Mouse (Mus musculus): ENCODE measurements around the gene Txndc16. TPM values are rescaled to one million over a fixed set of nuclear protein-coding genes. Genes with fewer than 3 reads are reported as not detected.

The Txndc16 gene
- polyA plus RNA-seq, 1 experiment from 2014 or later, result 23.3 TPM

- Histone ChIP-seq H3K4me1 (replicated peaks; ENCODE audit: control insufficient read depth, insufficient read depth, low read length) (no peaks in the 10 kb centered on the region; the same call in 1 of the 2 replicates), H3K4me3 (ENCODE audit: low read depth, low read length) (no peak overlapping the region), H3K9me3 (ENCODE audit: control insufficient read depth, low read length) (no peaks in the 10 kb centered on the region), H3K27ac (ENCODE audit: low read depth, low read length) (no peak overlapping the region), H3K9ac (ENCODE audit: low read depth, low read length) (no peak overlapping the region), H3K36me3 (ENCODE audit: control insufficient read depth, insufficient read depth, low read length) (no peaks in the 10 kb centered on the region), H3K4me2 (replicated peaks; ENCODE audit: low read depth, low read length) (no peak overlapping the region), H3K27me3 (ENCODE audit: control insufficient read depth, insufficient read depth, low read length) (no peaks in the 10 kb centered on the region)
- whole genome bisulfite sequencing, result 94% methylated on average over 4 of the region's 4 CpGs
- ATAC-seq (ENCODE audit: low FRiP score) (no peak), DNase-seq (ENCODE audit: low spot score) (no peak)
Measured at GRCm38 (mm10) chr14:45217693-45218092, 2.4 kb downstream of the Txndc16 start.

GRCm38 (mm10) chr14:45216711-45217340 is 3.3 kb downstream of the Txndc16 start:
- DNase-seq (ENCODE audit: low spot score), result no peak
- H3K36me3 ChIP-seq (ENCODE audit: control insufficient read depth, insufficient read depth, low read length), result no peaks in the 10 kb centered on the region
- H3K9me3 ChIP-seq (ENCODE audit: control insufficient read depth, low read length), result no peaks in the 10 kb centered on the region
- 96% methylated on average over 9 of the region's 9 CpGs for WGBS
- no peak overlapping the region for H3K9ac ChIP-seq (ENCODE audit: low read depth, low read length)
- no peaks in the 10 kb centered on the region for H3K27me3 ChIP-seq (ENCODE audit: control insufficient read depth, insufficient read depth, low read length)
- no peak overlapping the region for H3K4me3 ChIP-seq (ENCODE audit: low read depth, low read length)
- ATAC-seq (ENCODE audit: low FRiP score), result no peak
- no peak overlapping the region for H3K27ac ChIP-seq (ENCODE audit: low read depth, low read length)
- no peak overlapping the region for H3K4me2 ChIP-seq (replicated peaks; ENCODE audit: low read depth, low read length)
- no peaks in the 10 kb centered on the region; the same call in 1 of the 2 replicates for H3K4me1 ChIP-seq (replicated peaks; ENCODE audit: control insufficient read depth, insufficient read depth, low read length)

GRCm38 (mm10) chr14:45211431-45211830 is 8.7 kb downstream of the Txndc16 start:
- DNase-seq (ENCODE audit: low spot score) (no peak), ATAC-seq (ENCODE audit: low FRiP score) (no peak)

GRCm38 (mm10) chr14:45210683-45211082 is 9.4 kb downstream of the Txndc16 start:
- no peak for ATAC-seq (ENCODE audit: low FRiP score)
- Histone ChIP-seq H3K4me2 (replicated peaks; ENCODE audit: low read depth, low read length) (no peak overlapping the region), H3K4me1 (replicated peaks; ENCODE audit: control insufficient read depth, insufficient read depth, low read length) (no peaks in the 10 kb centered on the region), H3K4me3 (ENCODE audit: low read depth, low read length) (no peak overlapping the region), H3K36me3 (ENCODE audit: control insufficient read depth, insufficient read depth, low read length) (no peaks in the 10 kb centered on the region), H3K27ac (ENCODE audit: low read depth, low read length) (no peak overlapping the region), H3K9me3 (ENCODE audit: control insufficient read depth, low read length) (no peaks in the 10 kb centered on the region), H3K27me3 (ENCODE audit: control insufficient read depth, insufficient read depth, low read length) (no peaks in the 10 kb centered on the region), H3K9ac (ENCODE audit: low read depth, low read length) (no peak overlapping the region)
- 74% methylated on average over 4 of the region's 4 CpGs for WGBS
- no peak for DNase-seq (ENCODE audit: low spot score)

More at GRCm38 (mm10) chr14:45211431-45211830, 8.7 kb downstream of the Txndc16 start:
- Histone ChIP-seq H3K4me2 (replicated peaks; ENCODE audit: low read depth, low read length) (no peak overlapping the region), H3K36me3 (ENCODE audit: control insufficient read depth, insufficient read depth, low read length) (no peaks in the 10 kb centered on the region), H3K27me3 (ENCODE audit: control insufficient read depth, insufficient read depth, low read length) (no peaks in the 10 kb centered on the region), H3K9ac (ENCODE audit: low read depth, low read length) (no peak overlapping the region), H3K9me3 (ENCODE audit: control insufficient read depth, low read length) (no peaks in the 10 kb centered on the region), H3K4me3 (ENCODE audit: low read depth, low read length) (no peak overlapping the region), H3K4me1 (replicated peaks; ENCODE audit: control insufficient read depth, insufficient read depth, low read length) (no peaks in the 10 kb centered on the region), H3K27ac (ENCODE audit: low read depth, low read length) (no peak overlapping the region)
- 92% methylated on average over 1 of the region's 1 CpGs for WGBS

- H3K36me3 ChIP-seq (ENCODE audit: control insufficient read depth, insufficient read depth, low read length), result no peaks in the 10 kb centered on the region
- no peak for DNase-seq (ENCODE audit: low spot score)
- no peaks in the 10 kb centered on the region for H3K9me3 ChIP-seq (ENCODE audit: control insufficient read depth, low read length)
- H3K27ac ChIP-seq (ENCODE audit: low read depth, low read length), result no peak overlapping the region
- no peak for ATAC-seq (ENCODE audit: low FRiP score)
- H3K27me3 ChIP-seq (ENCODE audit: control insufficient read depth, insufficient read depth, low read length), result no peaks in the 10 kb centered on the region
- H3K4me2 ChIP-seq (replicated peaks; ENCODE audit: low read depth, low read length), result no peak overlapping the region
- H3K9ac ChIP-seq (ENCODE audit: low read depth, low read length), result no peak overlapping the region
- H3K4me1 ChIP-seq (replicated peaks; ENCODE audit: control insufficient read depth, insufficient read depth, low read length), result no peaks in the 10 kb centered on the region
- H3K4me3 ChIP-seq (ENCODE audit: low read depth, low read length), result no peak overlapping the region
Measured at GRCm38 (mm10) chr14:45200607-45201006, 19.5 kb downstream of the Txndc16 start.

GRCm38 (mm10) chr14:45190999-45191398 is 29.1 kb downstream of the Txndc16 start:
- no peak for ATAC-seq (ENCODE audit: low FRiP score)
- no peaks in the 10 kb centered on the region for H3K9me3 ChIP-seq (ENCODE audit: control insufficient read depth, low read length)
- H3K9ac ChIP-seq (ENCODE audit: low read depth, low read length), result no peak overlapping the region
- WGBS, result 84% methylated on average over 2 of the region's 2 CpGs
- H3K27ac ChIP-seq (ENCODE audit: low read depth, low read length), result no peak overlapping the region
- H3K27me3 ChIP-seq (ENCODE audit: control insufficient read depth, insufficient read depth, low read length), result no peaks in the 10 kb centered on the region
- H3K36me3 ChIP-seq (ENCODE audit: control insufficient read depth, insufficient read depth, low read length), result no peaks in the 10 kb centered on the region
- H3K4me2 ChIP-seq (replicated peaks; ENCODE audit: low read depth, low read length), result no peak overlapping the region
- no peak for DNase-seq (ENCODE audit: low spot score)
- no peak overlapping the region for H3K4me3 ChIP-seq (ENCODE audit: low read depth, low read length)
- no peaks in the 10 kb centered on the region for H3K4me1 ChIP-seq (replicated peaks; ENCODE audit: control insufficient read depth, insufficient read depth, low read length)

GRCm38 (mm10) chr14:45181611-45182010 is 38.5 kb downstream of the Txndc16 start:
- WGBS, result 89% methylated on average over 4 of the region's 4 CpGs
- Histone ChIP-seq H3K4me1 (replicated peaks; ENCODE audit: control insufficient read depth, insufficient read depth, low read length) (no peaks in the 10 kb centered on the region), H3K27me3 (ENCODE audit: control insufficient read depth, insufficient read depth, low read length) (no peaks in the 10 kb centered on the region), H3K4me2 (replicated peaks; ENCODE audit: low read depth, low read length) (no peak overlapping the region), H3K36me3 (ENCODE audit: control insufficient read depth, insufficient read depth, low read length) (no peaks in the 10 kb centered on the region), H3K27ac (ENCODE audit: low read depth, low read length) (no peak overlapping the region), H3K9me3 (ENCODE audit: control insufficient read depth, low read length) (no peaks in the 10 kb centered on the region), H3K4me3 (ENCODE audit: low read depth, low read length) (no peak overlapping the region), H3K9ac (ENCODE audit: low read depth, low read length) (no peak overlapping the region)
- DNase-seq (ENCODE audit: low spot score) (no peak), ATAC-seq (ENCODE audit: low FRiP score) (no peak)

GRCm38 (mm10) chr14:45179606-45180005 is 40.5 kb downstream of the Txndc16 start:
- Histone ChIP-seq H3K27ac (ENCODE audit: low read depth, low read length) (no peak overlapping the region), H3K27me3 (ENCODE audit: control insufficient read depth, insufficient read depth, low read length) (no peaks in the 10 kb centered on the region), H3K4me3 (ENCODE audit: low read depth, low read length) (no peak overlapping the region), H3K4me1 (replicated peaks; ENCODE audit: control insufficient read depth, insufficient read depth, low read length) (no peaks in the 10 kb centered on the region), H3K9ac (ENCODE audit: low read depth, low read length) (no peak overlapping the region), H3K9me3 (ENCODE audit: control insufficient read depth, low read length) (no peaks in the 10 kb centered on the region), H3K36me3 (ENCODE audit: control insufficient read depth, insufficient read depth, low read length) (no peaks in the 10 kb centered on the region), H3K4me2 (replicated peaks; ENCODE audit: low read depth, low read length) (no peak overlapping the region)
- ATAC-seq (ENCODE audit: low FRiP score) (no peak), DNase-seq (ENCODE audit: low spot score) (no peak)
- WGBS, result 81% methylated on average over 2 of the region's 2 CpGs

- no peaks in the 10 kb centered on the region for H3K4me1 ChIP-seq (replicated peaks; ENCODE audit: control insufficient read depth, insufficient read depth, low read length)
- ATAC-seq (ENCODE audit: low FRiP score) (no peak), DNase-seq (ENCODE audit: low spot score) (no peak)
- 67% methylated on average over 2 of the region's 2 CpGs for WGBS
- H3K4me3 ChIP-seq (ENCODE audit: low read depth, low read length), result no peak overlapping the region
- H3K4me2 ChIP-seq (replicated peaks; ENCODE audit: low read depth, low read length), result no peak overlapping the region
- H3K36me3 ChIP-seq (ENCODE audit: control insufficient read depth, insufficient read depth, low read length), result no peaks in the 10 kb centered on the region
- H3K9ac ChIP-seq (ENCODE audit: low read depth, low read length), result no peak overlapping the region
- H3K9me3 ChIP-seq (ENCODE audit: control insufficient read depth, low read length), result no peaks in the 10 kb centered on the region
- no peak overlapping the region for H3K27ac ChIP-seq (ENCODE audit: low read depth, low read length)
- no peaks in the 10 kb centered on the region for H3K27me3 ChIP-seq (ENCODE audit: control insufficient read depth, insufficient read depth, low read length)
Measured at GRCm38 (mm10) chr14:45179186-45179585, 40.9 kb downstream of the Txndc16 start.

All from hindbrain, embryonic 11.5 days (tissue).